Mouse (Mus musculus) spleen, adult 10 weeks (tissue): ENCODE results near the gene Saa4. TPM values are rescaled to one million over a fixed set of nuclear protein-coding genes. Genes with fewer than 3 reads are reported as not detected.

ENCODE experiments used
- polyA plus RNA-seq: library from polyadenylated mRNA; stranded (reverse); fragments of 350-450 nt; fragmentation: Illumina TruSeq; extraction: RNeasy Lipid Tissue Mini Kit (QIAGEN cat#74804); gene quantifications from one replicate; pipeline ENCODE4 v1.2.3, GENCODE M21; 2015; ENCODE audit warnings: low replicate concordance; ENCODE audit not compliant: insufficient read depth

Gene Saa4
- not detected for polyA plus RNA-seq

DNA sequence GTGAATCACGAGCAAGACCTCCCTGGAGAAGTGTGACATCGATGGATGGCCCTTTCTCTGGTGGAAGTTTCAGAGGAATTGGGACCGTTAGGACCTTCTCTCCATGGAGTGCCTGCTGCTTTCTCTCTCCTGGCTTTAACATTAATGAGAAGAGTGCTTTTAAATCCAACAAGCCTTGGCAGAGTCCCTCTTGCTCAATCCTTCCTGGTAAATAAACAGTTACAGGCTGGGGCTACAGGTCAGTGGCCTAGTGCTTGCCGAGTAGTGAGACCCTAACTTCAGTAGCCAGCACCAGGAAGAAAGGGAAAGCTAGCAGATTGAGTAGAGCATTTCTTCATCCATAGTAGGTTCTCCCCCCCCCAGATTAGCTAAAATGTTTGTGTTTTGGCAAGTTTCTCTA, at the start of gene Saa4:
Gene Saa4, minus strand, starts transcription at position 146 of the 400 bp plus-strand sequence.

DNA sequence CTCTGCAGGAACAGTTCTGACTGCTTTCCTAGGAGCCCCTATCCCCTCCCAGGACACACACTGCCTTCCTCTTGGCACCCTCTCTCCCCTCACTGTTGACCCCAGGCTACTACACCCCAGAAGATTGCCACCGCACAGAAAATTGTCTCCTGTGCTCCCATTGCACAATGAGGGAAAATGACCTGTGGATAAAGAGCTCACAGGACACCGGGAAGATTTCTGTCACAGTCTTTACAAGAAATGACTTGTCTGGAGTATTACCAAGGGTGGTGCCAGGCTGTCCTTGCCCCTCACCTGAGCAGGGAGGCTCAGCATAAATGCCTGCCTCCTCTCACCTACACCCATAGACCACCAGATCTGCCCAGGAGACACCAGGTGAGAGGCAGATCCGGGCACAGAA, 19.1 kb upstream of the Saa4 start, which contains the start of gene Saa2:
Gene Saa2, plus strand, starts transcription at position 301 of the 400 bp plus-strand sequence.

DNA sequence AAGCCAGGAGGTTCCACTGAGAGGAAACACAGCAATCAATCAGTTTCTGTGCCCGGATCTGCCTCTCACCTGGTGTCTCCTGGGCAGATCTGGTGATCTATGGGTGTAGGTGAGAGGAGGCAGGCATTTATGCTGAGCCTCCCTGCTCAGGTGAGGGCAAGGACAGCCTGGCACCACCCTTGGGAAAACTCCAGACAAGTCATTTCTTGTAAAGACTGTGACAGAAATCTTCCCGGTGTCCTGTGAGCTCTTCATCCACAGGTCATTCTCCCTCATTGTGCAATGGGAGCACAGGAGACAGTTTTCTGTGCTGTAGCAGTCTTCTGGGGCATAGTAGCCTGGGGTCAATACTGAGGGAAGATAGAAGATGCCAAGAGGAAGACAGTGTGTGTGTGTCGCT, 10.5 kb upstream of the Saa4 start, which contains the start of gene Saa1:
Gene Saa1, minus strand, starts transcription at position 101 of the 400 bp plus-strand sequence.

DNA sequence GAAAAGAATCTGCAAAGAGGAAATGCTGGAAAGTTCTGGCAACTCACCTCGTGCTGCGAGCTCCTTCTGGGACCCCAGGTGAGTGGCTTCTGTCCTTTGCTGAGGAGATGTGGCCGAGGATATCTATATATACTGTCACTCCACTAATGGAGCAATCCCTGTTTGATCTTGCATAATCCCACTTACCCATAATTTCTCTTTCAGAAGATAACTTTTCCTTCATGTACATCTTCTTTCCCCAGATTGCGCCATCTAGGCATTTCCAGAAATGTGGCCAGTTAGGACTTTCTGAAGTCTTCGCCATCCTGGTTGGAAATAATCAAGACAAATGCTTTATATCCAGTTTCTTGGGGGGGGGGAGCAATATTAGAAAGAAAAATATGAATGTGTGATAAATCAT, 16.8 kb downstream of the Saa4 start, which contains the start of gene Saa3:
Gene Saa3, minus strand, starts transcription at position 101 of the 400 bp plus-strand sequence.

DNA sequence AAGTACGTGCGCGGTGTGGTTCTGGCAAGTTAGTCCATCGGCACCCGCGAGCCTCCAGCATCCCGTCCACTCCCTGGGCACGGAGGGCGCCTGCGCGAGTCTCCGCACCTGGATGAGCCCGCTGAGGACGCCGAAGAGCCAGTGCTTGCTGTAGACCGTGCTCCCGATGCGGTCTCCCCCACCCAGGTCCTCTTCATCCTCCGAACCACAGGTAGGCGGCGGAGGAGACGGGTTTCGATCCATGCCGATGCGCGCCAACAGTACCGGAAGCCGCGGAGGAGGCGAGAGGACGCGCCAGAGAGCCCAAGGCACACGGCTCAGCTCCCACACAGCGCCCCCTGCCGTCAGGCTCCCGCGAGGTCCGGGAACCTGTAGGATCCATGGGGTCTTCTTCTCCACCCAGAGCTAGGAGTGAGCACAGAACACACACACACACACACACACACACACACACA, 22.0 kb downstream of the Saa4 start, which contains the start of gene Saal1:
Gene Saal1, minus strand, starts transcription at position 291 of the 455 bp plus-strand sequence.

Other genes starting within 250 kb of the Saa4 start
- 7.7 TPM for gene Sergef, start 92.8 kb downstream of the Saa4 start, polyA plus RNA-seq
- 0.19 TPM for gene Tph1, start 60.1 kb downstream of the Saa4 start, polyA plus RNA-seq
- 12.1 TPM for gene Saal1, start 21.9 kb downstream of the Saa4 start, polyA plus RNA-seq
- gene Saa3, start 16.9 kb downstream of the Saa4 start, polyA plus RNA-seq, result 1.1 TPM
- not detected for gene Saa1, start 10.4 kb upstream of the Saa4 start, polyA plus RNA-seq
- gene Saa2, start 19.2 kb upstream of the Saa4 start, polyA plus RNA-seq, result not detected
- gene Hps5, start 63.5 kb upstream of the Saa4 start, polyA plus RNA-seq, result 62.5 TPM
- gene Gtf2h1, start 63.5 kb upstream of the Saa4 start, polyA plus RNA-seq, result 56.3 TPM
- 238 TPM for gene Ldha, start 108.9 kb upstream of the Saa4 start, polyA plus RNA-seq
- not detected for gene Ldhc, start 128.6 kb upstream of the Saa4 start, polyA plus RNA-seq
- 96.7 TPM for gene Tsg101, start 187.4 kb upstream of the Saa4 start, polyA plus RNA-seq
- gene Uevld, start 225.9 kb upstream of the Saa4 start, polyA plus RNA-seq, result 11.0 TPM